8 mouse cellular contexts compared by ENCODE assay signal in genomic region chr6:71927911-71928310, GRCm38 (mm10). TPM values are rescaled to one million over a fixed set of nuclear protein-coding genes. Genes with fewer than 3 reads are reported as not detected.
DNase-seq lines count a peak whose midpoint lies in the region; ATAC-seq and TF ChIP-seq lines count a peak whose summit lies in the region.

No protein-coding gene starts in this region.

- H3K27ac ChIP-seq in heart, embryonic 11.5 days (ENCODE audit: low read depth, low read length), result no peak overlapping the region
- no peak overlapping the region for H3K27ac ChIP-seq in layer of hippocampus, adult 2 months

- no peaks in the 10 kb centered on the region for H3K9me3 ChIP-seq in heart, embryonic 11.5 days (replicated peaks; ENCODE audit: control insufficient read depth, low read length)

- ATAC-seq in heart, embryonic 11.5 days (replicated peaks; ENCODE audit: insufficient number of reproducible peaks, low FRiP score, low TSS enrichment), result no peak
- ATAC-seq in CD4-positive, CD25-positive, alpha-beta regulatory T cell, adult 4 months, result peak; percentile 76

- H3K4me1 ChIP-seq in heart, embryonic 11.5 days (ENCODE audit: control insufficient read depth, insufficient read depth, low read length), result peaks cover 5% of the 10 kb centered on the region; the same call in 1 of the 2 replicates

- H3K27me3 ChIP-seq in heart, embryonic 11.5 days (ENCODE audit: control insufficient read depth, insufficient read depth, low read length), result no peaks in the 10 kb centered on the region

- DNase-seq in heart, adult 8-10 months (ENCODE audit: low spot score), result peak; percentile 60
- DNase-seq in cerebellum, adult 18-20 months, result peak; percentile 81 to 83
- peak; percentile 57 to 75 for DNase-seq in frontal cortex, postnatal 36 days (ENCODE audit: low spot score in 2 of 2)
- peak; percentile 40 to 79 for DNase-seq in layer of hippocampus, adult 2 months (ENCODE audit: low spot score in 2 of 2)
- DNase-seq in lung, postnatal 36 days, result peak; percentile 82
- DNase-seq in right cerebral cortex, postnatal 36 days (ENCODE audit: low spot score in 2 of 2), result peak; percentile 26 to 32

- H3K4me3 ChIP-seq in heart, embryonic 11.5 days (ENCODE audit: low read depth, low read length), result no peak overlapping the region
- no peak overlapping the region for H3K4me3 ChIP-seq in layer of hippocampus, adult 2 months

- H3K36me3 ChIP-seq in heart, embryonic 11.5 days (ENCODE audit: control insufficient read depth, insufficient read depth, low read length), result peaks cover 25% of the 10 kb centered on the region

- H3K9ac ChIP-seq in heart, embryonic 11.5 days (ENCODE audit: low read depth, low read length), result no peak overlapping the region

- H3K4me2 ChIP-seq in heart, embryonic 11.5 days, result no peak overlapping the region

- peak; percentile 90 for TF ChIP-seq CTCF in layer of hippocampus, adult 2 months (conservative IDR thresholded peaks at IDR 0.05)

RNA-seq across cellular contexts. Expression of gene Polr1a, which starts 19.1 kb away (rescaled TPM):
- total RNA-seq in heart, adult 8-10 months (2022), result 10 to 100 TPM; 47.4 to 54.6 (median 49.7) TPM
- polyA plus RNA-seq in heart, embryonic 11.5 days (2014; fragmentation: Nextera tagmentation; extraction: Ambion mirVana), result 21.4 and 24.2 TPM in 2 replicates
- polyA plus RNA-seq in CD4-positive, CD25-positive, alpha-beta regulatory T cell, adult 4 months (2017; shearing (Covaris generic)), result 10 to 100 TPM; 22.7 to 37.1 TPM
- 10 to 100 TPM; 33.7 to 35.4 TPM for total RNA-seq in layer of hippocampus, adult 2 months (2021)

RNA-seq across cellular contexts. Expression of gene Ptcd3, which starts 19.4 kb away (rescaled TPM):
- 100 to 1,000 TPM; 127 to 157 (median 131) TPM for total RNA-seq in heart, adult 8-10 months (2022)
- polyA plus RNA-seq in heart, embryonic 11.5 days (2014; fragmentation: Nextera tagmentation; extraction: Ambion mirVana), result 117 and 121 TPM in 2 replicates
- 10 to 100 TPM; 92.3 to 95.6 TPM for polyA plus RNA-seq in CD4-positive, CD25-positive, alpha-beta regulatory T cell, adult 4 months (2017; shearing (Covaris generic))
- total RNA-seq in layer of hippocampus, adult 2 months (2021), result 10 to 100 TPM; 71.0 to 74.8 TPM

Comparison
In these comparisons a context has a peak if more than half of its experiments do, and no peak if none do; other contexts are left out.
1. DNase-seq: peak in every context shown above with its lines; median percentile 82 in cerebellum, adult 18-20 months; 82 in lung, postnatal 36 days; 66 in frontal cortex, postnatal 36 days; 60 in heart, adult 8-10 months; 60 in layer of hippocampus, adult 2 months; 29 in right cerebral cortex, postnatal 36 days.